Mouse (Mus musculus) spleen, postnatal 36 days (tissue): ENCODE measurements around the gene Gm19410.

ENCODE experiments used
- DNase-seq, 2 experiments: peaks; one replicate each; pipeline ENCODE4 v3.0.0; 2022; ENCODE audit warnings: low spot score in 2 of 2, mixed read lengths in 1 of 2

Gm19410 gene

GRCm38 (mm10) chr8:35765499-35766193, at the start of gene Gm19410:
TSS of gene Gm19410 (plus strand) at chr8:35765790.
- no peak for DNase-seq

DNA sequence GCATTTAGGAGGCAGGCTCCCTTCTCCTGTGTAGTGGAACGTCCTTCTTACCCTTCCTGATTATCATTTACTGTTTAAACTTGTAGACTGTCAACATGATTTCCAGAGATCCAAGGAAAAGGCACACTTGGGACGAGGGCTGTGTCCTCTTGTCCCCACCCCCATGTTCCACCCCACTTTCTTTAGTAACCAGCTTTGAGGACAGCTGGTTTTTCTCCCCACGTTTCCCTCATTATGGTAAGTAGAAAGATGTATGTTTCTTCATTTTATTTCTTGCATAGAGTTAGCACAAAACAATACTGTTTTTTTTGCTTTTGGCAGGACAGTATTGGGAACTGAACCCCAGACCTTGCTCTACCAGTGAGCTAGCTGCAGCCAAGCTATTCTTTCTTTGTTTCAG, 34.8 kb upstream of the Gm19410 start:
- DNase-seq = no peak

- DNase-seq = no peak
Measured at GRCm38 (mm10) chr8:35735438-35735837, 30.2 kb upstream of the Gm19410 start.

- no peak for DNase-seq
Measured at GRCm38 (mm10) chr8:35756202-35756601, 9.4 kb upstream of the Gm19410 start.

GRCm38 (mm10) chr8:35765020-35765419, 570 bp upstream of the Gm19410 start:
- DNase-seq = no peak

- no peak for DNase-seq
Measured at GRCm38 (mm10) chr8:35773508-35773907, 7.9 kb downstream of the Gm19410 start.
